Mouse (Mus musculus): ENCODE measurements around the gene Dock2. TPM values are rescaled to one million over a fixed set of nuclear protein-coding genes. Genes with fewer than 3 reads are reported as not detected.

The Dock2 gene
- total RNA-seq, 2 experiments from 2014 or later = 2.7 to 3.8 TPM

DNA sequence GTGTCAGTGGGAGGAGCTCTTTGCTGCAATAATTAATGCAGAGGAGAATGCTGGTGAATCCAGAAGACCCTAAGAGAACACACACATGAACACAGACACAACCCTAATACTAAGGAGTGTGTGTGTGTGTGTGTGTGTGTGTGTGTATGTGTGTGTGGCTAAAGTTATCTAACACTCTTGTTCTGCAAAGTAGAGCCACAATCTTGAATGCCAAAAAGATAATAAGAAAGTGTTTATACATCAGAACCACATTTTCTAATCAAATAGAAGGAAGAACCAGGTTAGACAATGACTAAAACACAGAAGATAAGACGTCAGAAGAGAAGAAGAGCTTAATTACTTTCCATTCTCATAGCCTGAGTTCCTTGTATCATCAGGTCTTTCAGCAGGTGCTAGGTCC lies 408.1 kb downstream of the Dock2 start:
- DNase-seq (ENCODE audit: extremely low spot score in 1 of 2, low spot score in 2 of 2) = no peak
- TF ChIP-seq CTCF (IDR thresholded peaks at IDR 0.05) = no peak
- Histone ChIP-seq H3K27ac (no peak overlapping the region), H3K4me3 (no peak overlapping the region)
- intact Hi-C loops (cut with DNase I) = no loop called here

DNA sequence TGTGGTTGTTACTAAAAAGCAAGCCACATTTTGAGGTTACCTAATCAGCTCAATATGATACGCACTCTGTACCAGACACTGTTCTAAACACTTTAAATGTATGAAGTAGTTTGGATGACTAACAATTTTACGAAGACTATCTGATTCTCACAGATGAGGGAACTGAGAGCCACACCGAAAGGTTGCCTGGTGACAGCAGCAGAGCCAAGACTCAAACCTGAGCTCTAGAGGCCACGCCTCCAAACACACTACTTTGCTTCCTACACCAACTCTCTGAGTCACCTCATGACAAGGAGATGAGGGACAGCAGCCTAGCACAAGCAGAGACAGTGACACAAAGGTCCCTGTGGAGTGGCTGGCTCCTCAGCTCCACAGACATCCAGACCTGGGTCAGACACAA lies 411.5 kb downstream of the Dock2 start:
- TF ChIP-seq CTCF (IDR thresholded peaks at IDR 0.05) = no peak
- H3K27ac ChIP-seq = no peak overlapping the region
- no peak for DNase-seq (ENCODE audit: extremely low spot score in 1 of 2, low spot score in 2 of 2)
- intact Hi-C loops (cut with DNase I) = no loop called here
- no peak overlapping the region for H3K4me3 ChIP-seq

DNA sequence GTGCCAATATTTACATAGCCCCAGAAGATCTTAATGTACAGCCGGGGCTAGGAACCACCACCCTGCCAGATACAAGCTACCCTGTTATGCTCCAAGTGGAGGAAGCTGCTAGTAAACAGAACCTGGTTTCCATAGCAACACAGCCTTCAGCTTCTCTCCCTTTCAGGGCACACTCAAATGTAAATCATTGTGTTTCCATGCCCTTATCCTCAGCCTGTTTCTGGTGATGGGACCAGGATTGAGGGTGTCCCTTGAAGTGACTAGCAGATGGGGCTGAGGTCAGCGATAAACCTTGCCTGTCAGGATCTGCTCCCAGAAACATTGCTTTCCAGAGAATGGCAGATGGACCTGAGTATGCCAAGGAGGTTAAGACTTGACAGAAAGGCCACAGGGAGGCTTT lies 427.6 kb downstream of the Dock2 start:
- H3K27ac ChIP-seq = no peak overlapping the region
- DNase-seq (ENCODE audit: extremely low spot score in 1 of 2, low spot score in 2 of 2) = no peak
- intact Hi-C loops (cut with DNase I) = no loop called here
- H3K4me3 ChIP-seq = no peak overlapping the region
- TF ChIP-seq CTCF (IDR thresholded peaks at IDR 0.05) = no peak

DNA sequence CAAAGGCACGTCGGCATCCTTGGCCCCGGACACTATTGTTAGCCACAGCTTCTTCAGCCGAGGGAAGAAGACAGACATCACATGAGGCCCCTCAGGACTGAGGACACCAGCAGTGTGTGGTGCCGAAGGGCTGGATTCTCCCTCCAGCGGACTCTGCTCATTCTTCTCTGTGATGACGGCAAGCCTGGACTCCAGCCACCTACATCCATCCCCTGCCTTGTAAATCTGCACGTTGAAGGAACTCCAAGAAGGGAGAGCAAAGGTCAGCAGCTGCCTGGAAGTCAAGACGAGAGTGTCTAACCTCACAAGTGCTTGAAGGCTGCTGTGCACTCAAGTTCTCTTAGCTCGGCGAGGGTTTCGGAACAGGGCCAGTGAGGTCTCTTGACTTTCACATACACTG lies 428.3 kb downstream of the Dock2 start:
- no peak overlapping the region for H3K27ac ChIP-seq
- H3K4me3 ChIP-seq = no peak overlapping the region
- no peak for DNase-seq (ENCODE audit: extremely low spot score in 1 of 2, low spot score in 2 of 2)
- TF ChIP-seq CTCF (IDR thresholded peaks at IDR 0.05) = no peak
- intact Hi-C loops (cut with DNase I) = no loop called here

DNA sequence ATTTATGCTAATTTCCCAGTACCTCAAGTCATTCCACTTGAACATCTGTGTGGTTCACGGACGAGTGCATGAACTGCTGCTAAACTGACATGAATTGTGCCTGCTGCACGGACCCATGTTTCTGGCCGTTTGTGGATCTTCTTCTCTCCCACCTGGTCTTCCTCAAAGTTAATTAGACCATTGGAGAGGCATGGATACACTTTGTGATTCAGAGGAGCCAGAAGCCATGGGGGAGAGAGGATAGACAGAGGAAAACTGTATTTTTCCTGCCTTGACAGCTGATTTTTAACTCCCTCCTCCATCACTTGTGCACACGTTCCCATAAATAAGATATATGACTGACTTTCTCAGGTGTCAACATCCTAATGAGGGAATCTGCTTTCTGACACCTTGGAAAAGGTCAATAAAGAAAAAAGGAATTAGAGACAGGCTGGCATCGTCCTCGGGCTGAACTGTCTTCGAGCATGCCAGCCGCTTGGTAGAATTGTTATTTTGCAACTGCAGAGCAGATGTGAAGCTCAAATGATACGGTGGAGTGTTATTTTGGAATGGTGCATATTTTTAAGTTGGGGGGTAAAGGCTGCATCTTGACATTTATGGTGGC lies 434.1 kb downstream of the Dock2 start:
- TF ChIP-seq CTCF (IDR thresholded peaks at IDR 0.05) = no peak
- intact Hi-C loops (cut with DNase I) = no loop called here
- Histone ChIP-seq H3K4me3 (no peak overlapping the region), H3K27ac (no peak overlapping the region)
- DNase-seq (ENCODE audit: extremely low spot score in 1 of 2, low spot score in 2 of 2) = no peak

DNA sequence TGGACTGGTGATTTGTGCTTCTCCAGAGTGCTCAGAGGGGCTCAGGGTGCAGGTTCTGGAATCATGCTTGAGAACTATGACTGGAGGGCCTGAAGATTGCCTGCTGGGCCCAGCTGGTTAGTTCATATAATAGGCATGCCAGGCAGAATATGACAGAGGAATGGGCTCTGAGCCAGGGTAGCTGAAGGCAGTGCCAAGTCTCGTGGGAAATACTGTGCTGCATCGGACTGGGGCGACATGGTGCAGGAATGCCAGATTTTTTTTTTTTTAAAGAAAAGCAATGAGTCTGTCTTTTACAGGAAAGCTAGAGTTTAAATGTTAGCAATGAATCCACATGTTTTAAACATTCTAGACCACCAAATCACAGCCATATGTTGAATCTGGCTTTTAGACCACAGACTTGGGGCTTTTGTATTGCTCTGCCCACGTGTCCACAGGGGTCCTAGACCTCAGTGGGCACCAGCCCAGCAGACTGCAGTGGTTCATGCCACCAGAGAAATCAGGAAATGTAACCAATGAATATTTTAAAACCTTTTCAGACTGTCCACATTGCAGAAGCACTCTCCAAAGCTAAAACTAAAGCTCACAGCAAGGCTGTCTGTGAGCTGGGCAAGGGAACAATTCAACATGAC lies 435.3 kb downstream of the Dock2 start:
- DNase-seq (ENCODE audit: extremely low spot score in 1 of 2, low spot score in 2 of 2) = peak; percentile 42 to 44
- H3K27ac ChIP-seq = no peak overlapping the region
- intact Hi-C loops (cut with DNase I) = no loop called here
- H3K4me3 ChIP-seq = no peak overlapping the region
- no peak for TF ChIP-seq CTCF (IDR thresholded peaks at IDR 0.05)

DNA sequence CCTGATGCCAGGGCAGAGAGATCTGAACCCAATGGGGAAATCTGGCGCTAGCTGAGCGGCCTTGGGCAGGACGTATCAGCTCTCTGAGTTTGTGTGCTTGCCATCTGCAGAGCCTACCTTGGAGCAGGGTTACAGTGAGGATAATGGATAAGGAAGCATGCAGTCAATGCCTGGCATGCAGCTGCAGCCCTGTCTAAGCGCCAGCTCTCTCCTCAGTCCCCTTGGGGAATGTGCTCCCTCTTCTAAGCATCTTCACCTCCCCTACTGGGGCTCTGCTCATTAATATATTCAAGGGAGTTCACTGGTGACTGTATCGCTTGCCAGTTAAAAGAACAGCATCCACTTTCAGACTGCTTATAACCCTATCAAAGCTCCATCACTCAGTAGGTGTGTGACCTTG lies 439.4 kb downstream of the Dock2 start:
- intact Hi-C loops (cut with DNase I) = no loop called here
- Histone ChIP-seq H3K4me3 (no peak overlapping the region), H3K27ac (no peak overlapping the region)
- no peak for DNase-seq (ENCODE audit: extremely low spot score in 1 of 2, low spot score in 2 of 2)
- no peak for TF ChIP-seq CTCF (IDR thresholded peaks at IDR 0.05)

DNA sequence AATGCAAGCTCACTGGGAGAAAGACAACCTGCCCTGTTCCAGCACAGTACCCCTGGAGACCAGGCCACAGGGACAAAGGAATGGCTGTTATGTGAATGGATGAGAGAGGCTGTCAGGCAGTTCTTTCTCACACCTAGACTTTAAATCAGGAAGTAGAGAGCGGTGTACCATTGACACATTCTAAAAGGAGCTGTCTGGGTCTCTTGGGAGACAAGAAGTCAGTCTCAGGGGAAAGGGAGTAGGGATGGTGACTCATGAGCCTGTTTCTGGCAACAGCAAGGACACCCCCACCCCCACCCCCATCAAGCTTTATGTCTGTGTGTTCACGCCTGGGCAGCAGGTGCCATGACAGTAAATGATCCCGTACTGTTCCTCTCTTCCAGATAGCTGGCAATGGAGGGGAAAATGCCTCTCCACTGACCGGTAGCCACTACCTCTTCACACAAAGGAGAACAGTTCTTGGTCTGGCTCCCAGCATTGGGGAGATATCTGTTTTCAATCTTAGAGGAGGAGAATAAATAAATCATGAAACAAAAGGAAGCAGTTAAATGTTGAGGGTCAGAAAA lies 439.9 kb downstream of the Dock2 start:
- Histone ChIP-seq H3K4me3 (no peak overlapping the region), H3K27ac (no peak overlapping the region)
- no peak for DNase-seq (ENCODE audit: extremely low spot score in 1 of 2, low spot score in 2 of 2)
- intact Hi-C loops (cut with DNase I) = no loop called here
- no peak for TF ChIP-seq CTCF (IDR thresholded peaks at IDR 0.05)

DNA sequence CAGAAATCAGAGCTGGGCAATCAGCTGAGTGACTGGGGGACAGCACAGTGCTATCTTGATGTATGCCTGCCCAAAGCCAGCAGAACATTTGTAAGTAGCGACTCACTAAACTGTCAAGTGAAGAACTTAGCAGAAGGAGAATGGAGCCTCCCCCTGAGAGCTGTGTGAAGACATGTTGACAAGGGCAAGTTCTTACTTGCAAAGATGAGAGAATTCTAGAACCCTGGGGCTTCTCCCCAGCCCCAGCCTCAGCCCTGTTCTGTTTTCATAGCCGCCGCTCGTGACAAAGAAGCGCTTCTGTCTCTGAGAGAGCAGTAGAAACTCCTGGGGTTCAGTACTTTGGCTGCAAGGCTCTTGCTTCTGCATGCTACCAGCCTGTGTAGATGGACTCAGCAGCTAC lies 444.0 kb downstream of the Dock2 start:
- Histone ChIP-seq H3K27ac (no peak overlapping the region), H3K4me3 (no peak overlapping the region)
- intact Hi-C loops (cut with DNase I) = no loop called here
- TF ChIP-seq CTCF (IDR thresholded peaks at IDR 0.05) = no peak
- DNase-seq (ENCODE audit: extremely low spot score in 1 of 2, low spot score in 2 of 2) = no peak

DNA sequence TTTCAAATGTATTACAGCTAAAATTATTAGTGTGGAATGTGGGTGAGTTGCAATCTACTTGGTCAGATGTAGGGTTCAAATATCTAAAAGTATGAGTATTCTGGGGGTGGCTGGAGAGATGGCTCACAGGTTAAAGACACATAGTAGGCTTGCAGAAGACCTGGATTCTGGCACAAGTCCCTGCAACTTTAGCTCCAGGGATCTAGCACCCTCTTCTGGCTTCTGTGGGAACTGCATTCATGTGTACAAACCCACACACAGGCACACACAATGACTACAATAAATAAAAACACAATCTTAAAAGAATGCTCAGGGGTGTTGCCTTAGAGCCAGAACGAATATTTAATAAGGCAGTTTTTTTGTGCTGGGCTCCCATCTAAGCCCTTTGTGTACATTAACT lies 445.8 kb downstream of the Dock2 start:
- intact Hi-C loops (cut with DNase I) = no loop called here
- H3K4me3 ChIP-seq = no peak overlapping the region
- TF ChIP-seq CTCF (IDR thresholded peaks at IDR 0.05) = peak; percentile 23

DNA sequence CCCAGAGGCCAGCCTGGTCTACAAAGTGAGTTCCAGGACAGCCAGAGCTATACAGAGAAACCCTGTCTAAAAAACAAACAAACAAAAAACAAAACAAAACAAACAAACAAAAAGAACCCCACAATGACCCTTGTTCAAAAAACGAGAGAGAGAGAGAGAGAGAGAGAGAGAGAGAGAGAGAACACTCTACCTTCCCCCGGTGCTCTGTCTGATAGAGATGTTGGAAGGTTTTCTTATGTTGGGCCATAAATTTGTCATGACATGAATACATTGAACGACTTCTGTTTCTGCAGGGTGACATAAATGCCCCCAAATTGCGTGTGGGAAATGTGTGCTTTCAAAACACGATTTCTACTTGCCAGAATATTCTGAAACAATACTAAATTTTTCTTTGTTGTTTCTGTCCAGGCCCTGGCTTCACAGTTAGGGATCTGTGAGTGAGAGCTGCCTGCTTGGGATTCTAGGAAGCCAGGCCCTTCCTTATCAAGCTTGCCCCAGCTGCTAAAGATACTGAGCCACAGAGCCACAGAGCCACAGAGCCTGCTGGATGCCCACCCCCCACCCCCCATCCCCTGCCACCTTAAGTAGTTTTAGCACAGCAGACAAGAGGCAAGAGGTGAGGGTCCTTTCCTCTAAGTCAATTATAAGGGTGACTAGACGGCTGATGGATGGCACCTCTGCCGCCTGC lies 451.2 kb downstream of the Dock2 start:
- Histone ChIP-seq H3K4me3 (no peak overlapping the region), H3K27ac (no peak overlapping the region)
- no peak for TF ChIP-seq CTCF (IDR thresholded peaks at IDR 0.05)
- DNase-seq (ENCODE audit: extremely low spot score in 1 of 2, low spot score in 2 of 2) = no peak
- intact Hi-C loops (cut with DNase I) = no loop called here

More for the DNA sequence above, 445.8 kb downstream of the Dock2 start:
- H3K27ac ChIP-seq = no peak overlapping the region
- no peak for DNase-seq (ENCODE audit: extremely low spot score in 1 of 2, low spot score in 2 of 2)

DNA sequence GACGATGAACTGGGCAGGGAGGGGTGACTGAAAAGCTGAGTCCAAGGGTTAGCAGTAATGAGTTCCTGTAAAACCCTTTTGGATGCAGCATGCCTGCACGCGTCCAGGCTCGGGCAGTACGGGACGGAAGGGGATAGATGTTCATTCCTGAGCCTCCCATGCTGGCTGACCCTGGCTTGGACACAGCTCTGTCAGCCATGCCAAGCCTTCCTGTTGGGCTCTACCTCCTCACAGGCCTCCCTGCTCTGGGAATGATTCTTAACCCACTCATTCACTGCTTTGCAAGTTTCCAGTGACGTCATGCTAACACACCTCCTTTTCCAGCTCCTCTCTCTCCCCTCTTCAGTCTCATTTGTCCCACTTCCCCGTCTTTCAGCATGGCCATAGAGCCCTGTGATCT lies 460.0 kb downstream of the Dock2 start:
- no peak overlapping the region for H3K4me3 ChIP-seq
- no peak for DNase-seq (ENCODE audit: extremely low spot score in 1 of 2, low spot score in 2 of 2)
- no peak for TF ChIP-seq CTCF (IDR thresholded peaks at IDR 0.05)
- intact Hi-C loops (cut with DNase I) = no loop called here
- no peak overlapping the region for H3K27ac ChIP-seq

All from left cerebral cortex, adult 2 months (tissue).